Mouse (Mus musculus): ENCODE measurements around the gene Arhgdib. TPM values are rescaled to one million over a fixed set of nuclear protein-coding genes. Genes with fewer than 3 reads are reported as not detected.
A peak's percentile ranks its signal among the peaks of the same experiment; 100 is the strongest.

The Arhgdib gene
- polyA plus RNA-seq, 1 experiment from 2014 or later = 68.4 TPM

DNA sequence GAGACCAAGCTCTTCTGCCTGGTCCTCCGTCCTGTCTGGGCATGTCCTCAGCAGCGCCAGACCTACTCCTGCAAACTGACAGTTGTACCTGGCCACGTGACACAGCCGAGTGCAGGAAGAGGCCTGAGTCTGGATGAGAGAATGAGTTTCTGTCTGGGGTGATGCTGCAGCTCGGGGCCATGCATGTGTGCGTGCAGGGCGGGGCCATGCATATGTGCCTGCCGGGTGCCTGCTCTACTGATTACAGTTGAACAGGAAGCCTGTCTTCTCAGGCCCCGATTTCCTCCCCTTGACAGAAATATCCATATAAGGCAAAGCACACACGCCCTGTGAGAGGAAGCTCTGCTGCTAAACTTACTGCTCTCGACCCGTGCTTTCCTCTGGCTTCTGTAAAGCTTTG lies 11.0 kb downstream of the Arhgdib start:
- peak; percentile 95 for ATAC-seq
- Histone ChIP-seq H3K4me2 (replicated peaks; ENCODE audit: low read depth, low read length) (peak overlapping the region; percentile 31), H3K9me3 (ENCODE audit: low read length) (no peaks in the 10 kb centered on the region), H3K4me1 (ENCODE audit: insufficient read depth, low read depth, low read length) (0 out of 2 replicates have a peak, but pooled peaks cover 5% of the 10 kb centered on the region), H3K27me3 (replicated peaks; ENCODE audit: insufficient read depth, low read length) (no peaks in the 10 kb centered on the region), H3K4me3 (ENCODE audit: low read depth, low read length) (no peak overlapping the region), H3K36me3 (ENCODE audit: insufficient read depth, low read length) (no peaks in the 10 kb centered on the region), H3K27ac (ENCODE audit: low read length) (no peak overlapping the region), H3K9ac (replicated peaks; ENCODE audit: low read depth) (no peak overlapping the region)
- TF ChIP-seq EP300 (IDR thresholded peaks at IDR 0.05) = peak; percentile 52; the same call in 1 of the 2 replicates
- no peak for TF ChIP-seq CTCF (IDR thresholded peaks at IDR 0.05)
- peak; percentile 89 for DNase-seq (ENCODE audit: low spot score)
- WGBS = 11% methylated on average over 12 of the region's 12 CpGs

- ATAC-seq = no peak
- Histone ChIP-seq H3K4me2 (replicated peaks; ENCODE audit: low read depth, low read length) (no peak overlapping the region), H3K27ac (ENCODE audit: low read length) (no peak overlapping the region), H3K27me3 (replicated peaks; ENCODE audit: insufficient read depth, low read length) (no peaks in the 10 kb centered on the region), H3K9me3 (ENCODE audit: low read length) (no peaks in the 10 kb centered on the region), H3K4me3 (ENCODE audit: low read depth, low read length) (no peak overlapping the region), H3K4me1 (ENCODE audit: insufficient read depth, low read depth, low read length) (0 out of 2 replicates have a peak, but pooled peaks cover 5% of the 10 kb centered on the region), H3K9ac (replicated peaks; ENCODE audit: low read depth) (no peak overlapping the region), H3K36me3 (ENCODE audit: insufficient read depth, low read length) (no peaks in the 10 kb centered on the region)
- DNase-seq (ENCODE audit: low spot score) = no peak
- TF ChIP-seq CTCF (IDR thresholded peaks at IDR 0.05) (no peak), EP300 (IDR thresholded peaks at IDR 0.05) (no peak)
- 93% methylated on average over 1 of the region's 1 CpGs for WGBS
These were observed 14.1 kb downstream of the Arhgdib start for GRCm38 (mm10) chr6:136927626-136928025.

DNA sequence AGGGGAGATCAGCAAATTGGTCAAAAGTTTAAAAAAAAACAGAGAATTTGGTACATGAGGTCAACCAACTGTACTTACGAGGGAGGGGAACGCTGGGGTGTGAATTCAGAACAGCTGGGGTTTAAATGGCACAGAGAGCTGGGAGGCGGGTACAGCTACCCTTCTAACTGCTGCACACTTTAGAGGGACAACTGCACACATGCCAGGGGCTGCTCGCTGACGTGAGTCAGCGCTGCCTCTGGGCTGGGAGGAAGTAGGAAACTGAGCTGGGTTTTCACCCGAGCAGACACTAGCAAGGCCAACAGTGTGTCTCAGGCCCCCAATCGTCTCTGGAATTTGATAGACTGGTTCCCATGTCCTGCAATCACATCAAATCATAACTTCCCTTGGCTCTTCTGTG lies 16.6 kb downstream of the Arhgdib start:
- no peaks in the 10 kb centered on the region for H3K27me3 ChIP-seq (replicated peaks; ENCODE audit: insufficient read depth, low read length)
- H3K4me2 ChIP-seq (replicated peaks; ENCODE audit: low read depth, low read length) = no peak overlapping the region
- H3K9ac ChIP-seq (replicated peaks; ENCODE audit: low read depth) = no peak overlapping the region
- H3K36me3 ChIP-seq (ENCODE audit: insufficient read depth, low read length) = no peaks in the 10 kb centered on the region
- H3K27ac ChIP-seq (ENCODE audit: low read length) = no peak overlapping the region
- H3K4me3 ChIP-seq (ENCODE audit: low read depth, low read length) = no peak overlapping the region
- ATAC-seq (peak; percentile 28; the same call in 1 of the 2 replicates), DNase-seq (ENCODE audit: low spot score) (no peak)
- H3K9me3 ChIP-seq (ENCODE audit: low read length) = no peaks in the 10 kb centered on the region
- H3K4me1 ChIP-seq (ENCODE audit: insufficient read depth, low read depth, low read length) = no peaks in the 10 kb centered on the region
- WGBS = 58% methylated on average over 8 of the region's 8 CpGs
- TF ChIP-seq CTCF (IDR thresholded peaks at IDR 0.05) (no peak), EP300 (IDR thresholded peaks at IDR 0.05) (no peak)

- no peak within 1 kb of the TSS for H3K4me2 ChIP-seq (replicated peaks; ENCODE audit: low read depth, low read length)
These were observed 18.2 kb downstream of the Arhgdib start, which contains the start of gene Pde6h for GRCm38 (mm10) chr6:136923532-136923931. Gene Pde6h, plus strand, starts transcription at chr6:136923832.

DNA sequence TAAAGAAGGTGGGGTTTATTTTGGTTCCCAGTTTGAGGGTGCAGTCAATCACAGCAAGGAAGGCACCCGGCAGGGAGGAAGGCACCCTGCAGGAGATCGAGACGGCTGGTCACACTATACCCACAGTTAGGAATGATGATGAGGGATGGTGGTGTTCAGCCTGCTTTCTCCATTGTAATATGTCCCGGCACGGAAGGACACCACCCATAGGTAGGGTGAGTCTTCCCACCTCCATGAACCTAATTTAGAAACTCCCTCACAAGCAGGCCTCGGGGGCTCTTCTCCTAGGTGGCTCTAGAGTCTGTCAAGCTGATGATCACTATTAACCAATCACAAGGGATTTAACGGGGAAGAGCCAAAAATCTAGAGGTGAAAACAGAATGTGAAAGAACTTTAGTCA lies 18.8 kb downstream of the Arhgdib start:
- H3K27ac ChIP-seq (ENCODE audit: low read length) = no peak overlapping the region
- ATAC-seq = no peak

More at GRCm38 (mm10) chr6:136923532-136923931, 18.2 kb downstream of the Arhgdib start, which contains the start of gene Pde6h:
- H3K4me1 ChIP-seq (ENCODE audit: insufficient read depth, low read depth, low read length) = no peaks in the 10 kb centered on the region
- H3K27ac ChIP-seq (ENCODE audit: low read length) = no peak within 1 kb of the TSS
- no peaks in the 10 kb centered on the region for H3K36me3 ChIP-seq (ENCODE audit: insufficient read depth, low read length)
- H3K27me3 ChIP-seq (replicated peaks; ENCODE audit: insufficient read depth, low read length) = no peaks in the 10 kb centered on the region
- H3K9ac ChIP-seq (replicated peaks; ENCODE audit: low read depth) = no peak within 1 kb of the TSS
- no peak for ATAC-seq
- 90% methylated on average over 8 of the region's 8 CpGs for WGBS
- no peak for DNase-seq (ENCODE audit: low spot score)
- H3K4me3 ChIP-seq (ENCODE audit: low read depth, low read length) = no peak within 1 kb of the TSS
- TF ChIP-seq EP300 (IDR thresholded peaks at IDR 0.05) (no peak), CTCF (IDR thresholded peaks at IDR 0.05) (no peak)
- no peaks in the 10 kb centered on the region for H3K9me3 ChIP-seq (ENCODE audit: low read length)

GRCm38 (mm10) chr6:136922080-136922479 lies 19.6 kb downstream of the Arhgdib start, which contains the start of gene Erp27:
Gene Erp27, minus strand, starts transcription at chr6:136922180.
- Histone ChIP-seq H3K9me3 (ENCODE audit: low read length) (no peaks in the 10 kb centered on the region), H3K4me3 (ENCODE audit: low read depth, low read length) (no peak within 1 kb of the TSS), H3K27me3 (replicated peaks; ENCODE audit: insufficient read depth, low read length) (no peaks in the 10 kb centered on the region), H3K36me3 (ENCODE audit: insufficient read depth, low read length) (no peaks in the 10 kb centered on the region), H3K9ac (replicated peaks; ENCODE audit: low read depth) (no peak within 1 kb of the TSS), H3K27ac (ENCODE audit: low read length) (no peak within 1 kb of the TSS), H3K4me1 (ENCODE audit: insufficient read depth, low read depth, low read length) (no peaks in the 10 kb centered on the region), H3K4me2 (replicated peaks; ENCODE audit: low read depth, low read length) (no peak within 1 kb of the TSS)
- no peak for ATAC-seq
- no peak for TF ChIP-seq EP300 (IDR thresholded peaks at IDR 0.05)
- TF ChIP-seq CTCF (IDR thresholded peaks at IDR 0.05) = no peak
- DNase-seq (ENCODE audit: low spot score) = no peak
- 50% methylated on average over 5 of the region's 5 CpGs for WGBS

More for the DNA sequence above, 18.8 kb downstream of the Arhgdib start:
- no peaks in the 10 kb centered on the region for H3K4me1 ChIP-seq (ENCODE audit: insufficient read depth, low read depth, low read length)
- no peak overlapping the region for H3K4me3 ChIP-seq (ENCODE audit: low read depth, low read length)
- H3K4me2 ChIP-seq (replicated peaks; ENCODE audit: low read depth, low read length) = no peak overlapping the region
- no peak for DNase-seq (ENCODE audit: low spot score)
- no peak for TF ChIP-seq CTCF (IDR thresholded peaks at IDR 0.05)
- no peak for TF ChIP-seq EP300 (IDR thresholded peaks at IDR 0.05)
- no peaks in the 10 kb centered on the region for H3K9me3 ChIP-seq (ENCODE audit: low read length)
- no peaks in the 10 kb centered on the region for H3K36me3 ChIP-seq (ENCODE audit: insufficient read depth, low read length)
- no peak overlapping the region for H3K9ac ChIP-seq (replicated peaks; ENCODE audit: low read depth)
- WGBS = 92% methylated on average over 7 of the region's 7 CpGs
- H3K27me3 ChIP-seq (replicated peaks; ENCODE audit: insufficient read depth, low read length) = no peaks in the 10 kb centered on the region

DNA sequence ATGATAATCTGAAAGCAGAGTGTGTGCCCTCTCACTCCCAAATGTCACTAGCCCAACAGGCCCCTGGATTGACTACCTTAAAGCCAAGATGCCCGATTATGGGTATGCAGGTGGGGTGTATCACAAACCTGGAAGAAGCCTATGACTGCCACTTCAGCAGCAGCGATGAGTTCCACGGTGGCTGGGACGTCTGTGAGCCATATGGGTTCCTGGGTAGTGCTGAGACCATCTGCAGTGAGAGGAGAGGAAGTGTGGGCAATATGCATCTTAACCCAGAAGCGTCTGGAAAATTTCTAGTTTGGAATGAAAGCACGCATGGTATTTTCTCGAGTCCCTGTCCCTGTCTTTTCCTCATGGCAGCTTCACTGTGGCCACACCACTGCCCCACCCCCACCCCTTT lies 20.1 kb downstream of the Arhgdib start:
- TF ChIP-seq EP300 (IDR thresholded peaks at IDR 0.05) = no peak
- no peak for TF ChIP-seq CTCF (IDR thresholded peaks at IDR 0.05)
- DNase-seq (ENCODE audit: low spot score) = no peak
- ATAC-seq = no peak
- Histone ChIP-seq H3K9me3 (ENCODE audit: low read length) (no peaks in the 10 kb centered on the region), H3K4me3 (ENCODE audit: low read depth, low read length) (no peak overlapping the region), H3K9ac (replicated peaks; ENCODE audit: low read depth) (no peak overlapping the region), H3K27ac (ENCODE audit: low read length) (no peak overlapping the region), H3K36me3 (ENCODE audit: insufficient read depth, low read length) (no peaks in the 10 kb centered on the region), H3K4me2 (replicated peaks; ENCODE audit: low read depth, low read length) (no peak overlapping the region), H3K27me3 (replicated peaks; ENCODE audit: insufficient read depth, low read length) (no peaks in the 10 kb centered on the region), H3K4me1 (ENCODE audit: insufficient read depth, low read depth, low read length) (no peaks in the 10 kb centered on the region)
- 78% methylated on average over 7 of the region's 7 CpGs for WGBS

All from lung, postnatal 0 days (tissue).